Mouse (Mus musculus) limb, embryonic 14.5 days (tissue): ENCODE measurements around the gene Fgf7. TPM values are rescaled to one million over a fixed set of nuclear protein-coding genes. Genes with fewer than 3 reads are reported as not detected.

Source experiments
- ATAC-seq: fragments of 200-750 bp; cut with Nextera tagmentation; 2 replicates; pipeline ENCODE4 v1.8.0; 2017; ENCODE audit warnings: low read depth, moderate number of reproducible peaks, moderate TSS enrichment; ENCODE audit not compliant: low FRiP score
- DNase-seq: peaks from one replicate; pipeline ENCODE4 v3.0.0-alpha.2; 2015; ENCODE audit warnings: low spot score
- H3K27ac ChIP-seq: fragments of 300-500 bp; sonication (generic); replicated peaks from 2 replicates; pipeline ENCODE4 v1.5.1; 2014; ENCODE audit warnings: low read depth, mild to moderate bottlenecking, low read length, moderate library complexity, mixed read lengths
- H3K27me3 ChIP-seq: fragments of 300-500 bp; sonication (generic); 2 replicates; pipeline ENCODE4 v1.6.1; 2014; ENCODE audit warnings: low read length, mixed read lengths; ENCODE audit not compliant: control insufficient read depth, insufficient read depth
- H3K36me3 ChIP-seq: fragments of 300-500 bp; sonication (generic); 2 replicates; pipeline ENCODE4 v1.6.1; 2014; ENCODE audit warnings: mild to moderate bottlenecking, low read length, moderate library complexity, mixed read lengths; ENCODE audit not compliant: control insufficient read depth, insufficient read depth
- H3K4me1 ChIP-seq: fragments of 300-500 bp; sonication (generic); 2 replicates; pipeline ENCODE4 v1.6.1; 2014; ENCODE audit warnings: antibody characterized with exemption, low read length, mixed read lengths; ENCODE audit not compliant: control insufficient read depth, insufficient read depth
- H3K4me2 ChIP-seq: fragments of 300-500 bp; sonication (generic); replicated peaks from 2 replicates; pipeline ENCODE4 v1.6.1; 2014; ENCODE audit warnings: low read depth, mild to moderate bottlenecking, low read length, moderate library complexity; ENCODE audit not compliant: severe bottlenecking
- H3K4me3 ChIP-seq: fragments of 300-500 bp; sonication (generic); replicated peaks from 2 replicates; pipeline ENCODE4 v1.5.1; 2014; ENCODE audit warnings: low read length
- H3K9ac ChIP-seq: fragments of 300-500 bp; sonication (generic); 2 replicates; pipeline ENCODE4 v1.6.1; 2014; ENCODE audit warnings: mild to moderate bottlenecking, low read depth, low read length, moderate library complexity; ENCODE audit not compliant: severe bottlenecking
- H3K9me3 ChIP-seq: fragments of 300-500 bp; sonication (generic); 2 replicates; pipeline ENCODE4 v1.6.1; 2016; ENCODE audit warnings: low read length; ENCODE audit not compliant: control insufficient read depth
- POLR2A ChIP-seq: fragments of 200-500 bp; IDR thresholded peaks from 2 replicates; pipeline ENCODE4 v1.8.0; 2012; ENCODE audit warnings: inconsistent platforms, mild to moderate bottlenecking, moderate library complexity, borderline replicate concordance; ENCODE audit not compliant: insufficient read depth, insufficient read length; ENCODE audit errors: extremely low read depth
- WGBS: fragments of 180-500 bp; shearing (Covaris S2); extraction: QIAGEN DNeasy Blood & Tissue Kit; methylation state at CpG from one replicate; pipeline ENCODE4 v1.1.7; 2014; 5-methylcytosine and 5-hydroxymethylcytosine counted together
- polyA plus RNA-seq, 2 experiments: library from polyadenylated mRNA; depleted of rRNA in 1 of 2; stranded (reverse) in 1 of 2; unstranded in 1 of 2; fragments of >200 nt; fragmentation: Nextera tagmentation in 1 of 2; extraction: Ambion mirVana in 1 of 2; gene quantifications; 2 replicates each; pipeline versions ENCODE4 v1.2.1 to v1.2.3; 2012 to 2014

The Fgf7 gene
- polyA plus RNA-seq (2012; rRNA removed) (11.8 and 13.2 TPM in 2 replicates), polyA plus RNA-seq (2014; fragmentation: Nextera tagmentation; extraction: Ambion mirVana) (13.1 and 15.7 TPM in 2 replicates)

- Histone ChIP-seq H3K4me3 (peak within 1 kb of the TSS; percentile 29), H3K36me3 (no peaks in the 10 kb centered on the region), H3K27ac (peak within 1 kb of the TSS; percentile 23), H3K4me1 (0 out of 2 replicates have a peak, but pooled peaks cover 3% of the 10 kb centered on the region), H3K9me3 (no peaks in the 10 kb centered on the region), H3K9ac (peak within 1 kb of the TSS; percentile 28; the same call in 1 of the 2 replicates), H3K4me2 (peak within 1 kb of the TSS; percentile 35), H3K27me3 (no peaks in the 10 kb centered on the region)
- DNase-seq (peak; percentile 81), ATAC-seq (peak; percentile 84)
- 13% methylated on average over 15 of the region's 15 CpGs for WGBS
- no peak for TF ChIP-seq POLR2A
These were observed at the start of gene Fgf7 for GRCm38 (mm10) chr2:126034379-126035005. Gene Fgf7 (plus strand): TSS chr2:126034658.

GRCm38 (mm10) chr2:126002291-126002690 lies 32.2 kb upstream of the Fgf7 start:
- no peaks in the 10 kb centered on the region for H3K27me3 ChIP-seq
- ATAC-seq (no peak), DNase-seq (no peak)
- no peak overlapping the region for H3K4me2 ChIP-seq
- H3K4me1 ChIP-seq, result no peaks in the 10 kb centered on the region
- TF ChIP-seq POLR2A, result no peak
- 73% methylated on average over 5 of the region's 5 CpGs for WGBS
- no peak overlapping the region for H3K9ac ChIP-seq
- no peaks in the 10 kb centered on the region for H3K9me3 ChIP-seq
- no peaks in the 10 kb centered on the region for H3K36me3 ChIP-seq
- no peak overlapping the region for H3K27ac ChIP-seq
- no peak overlapping the region for H3K4me3 ChIP-seq

- TF ChIP-seq POLR2A, result no peak
- DNase-seq (peak; percentile 38), ATAC-seq (no peak)
- Histone ChIP-seq H3K27me3 (no peaks in the 10 kb centered on the region), H3K4me2 (no peak overlapping the region), H3K27ac (no peak overlapping the region), H3K9me3 (no peaks in the 10 kb centered on the region), H3K36me3 (no peaks in the 10 kb centered on the region), H3K4me1 (no peaks in the 10 kb centered on the region), H3K4me3 (no peak overlapping the region), H3K9ac (no peak overlapping the region)
- WGBS, result 44% methylated on average over 3 of the region's 3 CpGs
These were observed 28.4 kb upstream of the Fgf7 start for GRCm38 (mm10) chr2:126006088-126006487.

- no peak overlapping the region for H3K4me2 ChIP-seq
- no peak overlapping the region for H3K27ac ChIP-seq
- no peaks in the 10 kb centered on the region for H3K27me3 ChIP-seq
- no peak for DNase-seq
- H3K36me3 ChIP-seq, result no peaks in the 10 kb centered on the region
- H3K9ac ChIP-seq, result no peak overlapping the region
- no peak overlapping the region for H3K4me3 ChIP-seq
- H3K4me1 ChIP-seq, result no peaks in the 10 kb centered on the region
- ATAC-seq, result no peak
- no peak for TF ChIP-seq POLR2A
- no peaks in the 10 kb centered on the region for H3K9me3 ChIP-seq
- 87% methylated on average over 2 of the region's 2 CpGs for WGBS
These were observed 27.7 kb upstream of the Fgf7 start for GRCm38 (mm10) chr2:126006742-126007141.

GRCm38 (mm10) chr2:126014989-126015710 lies 19.3 kb upstream of the Fgf7 start:
- H3K4me1 ChIP-seq, result no peaks in the 10 kb centered on the region
- no peaks in the 10 kb centered on the region for H3K27me3 ChIP-seq
- no peak overlapping the region for H3K4me2 ChIP-seq
- no peaks in the 10 kb centered on the region for H3K9me3 ChIP-seq
- no peak overlapping the region for H3K9ac ChIP-seq
- no peak for ATAC-seq
- no peak overlapping the region for H3K27ac ChIP-seq
- DNase-seq, result no peak
- WGBS, result 47% methylated on average over 12 of the region's 12 CpGs
- TF ChIP-seq POLR2A, result no peak
- no peak overlapping the region for H3K4me3 ChIP-seq
- H3K36me3 ChIP-seq, result no peaks in the 10 kb centered on the region
